Mouse (Mus musculus) left cerebral cortex, postnatal 14 days (tissue): ENCODE measurements at regions not wholly inside any gene's neighbourhood (a gene's known extent, or its start where the extent isn't known, plus 50 kb on each side); places are given as distances from the start of the nearest gene placed in this dataset.

ENCODE experiments used
- DNase-seq, 2 experiments: peaks; one replicate each; pipeline ENCODE4 v3.0.0; 2021 to 2022; ENCODE audit warnings: low spot score in 2 of 2, mixed read lengths in 1 of 2
- intact Hi-C: fragments of 180-260 bp; cut with DNase I; formaldehyde crosslinking; loops from one replicate; pipeline ENCODE4 v1.15.1; 2025

GRCm38 (mm10) chr3:106879994-106880393, 53.9 kb upstream of the Olfr266 start:
- intact Hi-C loops = loop anchor here (2.0 to 5.0 kb wide), 2 partner anchors 107 to 858 kb away; no protein-coding TSS in a partner anchor

GRCm38 (mm10) chr3:106903198-106903597, 77.1 kb upstream of the Olfr266 start:
- intact Hi-C loops = loop anchor here (1.0 to 2.0 kb wide), 2 partner anchors 178 to 286 kb away; no protein-coding TSS in a partner anchor
- DNase-seq = peak; percentile 54 to 56

More at GRCm38 (mm10) chr3:106879994-106880393, 53.9 kb upstream of the Olfr266 start:
- peak in 1 of 2 experiments; percentile 14 for DNase-seq

GRCm38 (mm10) chr3:106906668-106907067, 80.6 kb upstream of the Olfr266 start:
- intact Hi-C loops = no loop called here
- no peak for DNase-seq

- intact Hi-C loops = no loop called here
- no peak for DNase-seq
Measured at GRCm38 (mm10) chr3:106936067-106936466, 99.9 kb upstream of the Kcna3 start.

GRCm38 (mm10) chr3:106940095-106940494, 95.9 kb upstream of the Kcna3 start:
- DNase-seq = peak; percentile 55 to 69
- intact Hi-C loops = loop anchor here (2.0 kb wide), 1 partner anchor 141 kb away; no protein-coding TSS in a partner anchor

GRCm38 (mm10) chr3:106955555-106956446, 80.2 kb upstream of the Kcna3 start:
- intact Hi-C loops = no loop called here
- no peak for DNase-seq

GRCm38 (mm10) chr3:106957162-106957895, 78.6 kb upstream of the Kcna3 start:
- peak; percentile 30 to 34 for DNase-seq
- intact Hi-C loops = no loop called here

- intact Hi-C loops = no loop called here
- peak in 1 of 2 experiments; percentile 29 for DNase-seq
Measured at GRCm38 (mm10) chr3:106958194-106958593, 77.8 kb upstream of the Kcna3 start.

- intact Hi-C loops = no loop called here
- DNase-seq = no peak
Measured at GRCm38 (mm10) chr3:106960596-106960995, 75.4 kb upstream of the Kcna3 start.

GRCm38 (mm10) chr3:106962466-106962865, 73.5 kb upstream of the Kcna3 start:
- intact Hi-C loops = no loop called here
- DNase-seq = no peak

- intact Hi-C loops = no loop called here
- no peak for DNase-seq
Measured at GRCm38 (mm10) chr3:106966198-106966597, 69.8 kb upstream of the Kcna3 start.

GRCm38 (mm10) chr3:106967479-106967878, 68.5 kb upstream of the Kcna3 start:
- intact Hi-C loops = no loop called here
- no peak for DNase-seq

- DNase-seq = no peak
- intact Hi-C loops = no loop called here
Measured at GRCm38 (mm10) chr3:106974114-106974789, 61.7 kb upstream of the Kcna3 start.

- intact Hi-C loops = no loop called here
- peak in 1 of 2 experiments; percentile 31 for DNase-seq
Measured at GRCm38 (mm10) chr3:106978728-106979127, 57.2 kb upstream of the Kcna3 start.

GRCm38 (mm10) chr3:106980914-106981313, 55.1 kb upstream of the Kcna3 start:
- intact Hi-C loops = no loop called here

GRCm38 (mm10) chr3:106981323-106981722, 54.6 kb upstream of the Kcna3 start:
- no peak for DNase-seq
- intact Hi-C loops = no loop called here

More at GRCm38 (mm10) chr3:106980914-106981313, 55.1 kb upstream of the Kcna3 start:
- DNase-seq = no peak

GRCm38 (mm10) chr3:106984231-106984630, 51.7 kb upstream of the Kcna3 start:
- no peak for DNase-seq
- intact Hi-C loops = no loop called here
